Mouse (Mus musculus) embryonic facial prominence, embryonic 14.5 days (tissue): ENCODE data around the gene Aaas. TPM values are rescaled to one million over a fixed set of nuclear protein-coding genes. Genes with fewer than 3 reads are reported as not detected.

ENCODE experiments used
- ATAC-seq: fragments of 200-750 bp; cut with Nextera tagmentation; 2 replicates; pipeline ENCODE4 v1.8.0; 2017; ENCODE audit warnings: low read depth, moderate number of reproducible peaks, moderate TSS enrichment
- DNase-seq: peaks from one replicate; pipeline ENCODE4 v3.0.0-alpha.2; 2015; ENCODE audit warnings: low spot score
- H3K27ac ChIP-seq: fragments of 300-500 bp; sonication (generic); replicated peaks from 2 replicates; pipeline ENCODE4 v1.5.1; 2014; ENCODE audit warnings: low read depth, mild to moderate bottlenecking, low read length, moderate library complexity
- H3K27me3 ChIP-seq: fragments of 300-500 bp; sonication (generic); replicated peaks from 2 replicates; pipeline ENCODE4 v1.6.1; 2014; ENCODE audit warnings: low read length; ENCODE audit not compliant: control insufficient read depth, insufficient read depth
- H3K36me3 ChIP-seq: fragments of 300-500 bp; sonication (generic); 2 replicates; pipeline ENCODE4 v1.6.1; 2014; ENCODE audit warnings: low read length, mixed read lengths; ENCODE audit not compliant: control insufficient read depth, insufficient read depth
- H3K4me1 ChIP-seq: fragments of 300-500 bp; sonication (generic); 2 replicates; pipeline ENCODE4 v1.6.1; 2014; ENCODE audit warnings: antibody characterized with exemption, low read length; ENCODE audit not compliant: control insufficient read depth, insufficient read depth
- H3K4me2 ChIP-seq: fragments of 300-500 bp; sonication (generic); 2 replicates; pipeline ENCODE4 v1.6.1; 2014; ENCODE audit warnings: low read depth, mild to moderate bottlenecking, low read length, moderate library complexity, mixed read lengths
- H3K4me3 ChIP-seq: fragments of 300-500 bp; sonication (generic); 2 replicates; pipeline ENCODE4 v1.5.1; 2014; ENCODE audit warnings: low read depth, mild to moderate bottlenecking, low read length
- H3K9ac ChIP-seq: fragments of 300-500 bp; sonication (generic); 2 replicates; pipeline ENCODE4 v1.6.1; 2014; ENCODE audit warnings: low read depth, mild to moderate bottlenecking, low read length, moderate library complexity, mixed read lengths
- H3K9me3 ChIP-seq: fragments of 300-500 bp; sonication (generic); 2 replicates; pipeline ENCODE4 v1.6.1; 2016; ENCODE audit warnings: low read length; ENCODE audit not compliant: control insufficient read depth
- WGBS: fragments of 180-500 bp; shearing (Covaris S2); extraction: QIAGEN DNeasy Blood & Tissue Kit; methylation state at CpG from one replicate; pipeline ENCODE4 v1.1.7; 2014; 5-methylcytosine and 5-hydroxymethylcytosine counted together
- polyA plus RNA-seq: library from polyadenylated mRNA; unstranded; fragments of >200 nt; fragmentation: Nextera tagmentation; extraction: Ambion mirVana; gene quantifications from 2 replicates; pipeline ENCODE4 v1.2.1, GENCODE M21; 2014

Gene Aaas
- polyA plus RNA-seq, 1 experiment from 2014 or later: 52.5 TPM

GRCm38 (mm10) chr15:102310074-102310845 is 40.3 kb downstream of the Aaas start:
- DNase-seq (no peak), ATAC-seq (no peak)
- 74% methylated on average over 10 of the region's 10 CpGs for WGBS
- no peak overlapping the region for H3K9ac ChIP-seq
- H3K36me3 ChIP-seq: peaks cover 74% of the 10 kb centered on the region
- H3K4me2 ChIP-seq: no peak overlapping the region
- H3K4me1 ChIP-seq: no peaks in the 10 kb centered on the region
- H3K27me3 ChIP-seq: no peaks in the 10 kb centered on the region
- no peaks in the 10 kb centered on the region for H3K9me3 ChIP-seq
- H3K4me3 ChIP-seq: no peak overlapping the region
- H3K27ac ChIP-seq: no peak overlapping the region

- H3K4me2 ChIP-seq: no peak overlapping the region
- no peak overlapping the region for H3K27ac ChIP-seq
- H3K9me3 ChIP-seq: no peaks in the 10 kb centered on the region
- no peak overlapping the region for H3K4me3 ChIP-seq
- DNase-seq (no peak), ATAC-seq (no peak)
- no peaks in the 10 kb centered on the region for H3K27me3 ChIP-seq
- peaks cover 76% of the 10 kb centered on the region for H3K36me3 ChIP-seq
- 78% methylated on average over 9 of the region's 9 CpGs for WGBS
- H3K9ac ChIP-seq: no peak overlapping the region
- H3K4me1 ChIP-seq: no peaks in the 10 kb centered on the region
Measured at GRCm38 (mm10) chr15:102308717-102309116, 41.9 kb downstream of the Aaas start.

- Histone ChIP-seq H3K4me1 (no peaks in the 10 kb centered on the region), H3K9ac (no peak overlapping the region), H3K9me3 (no peaks in the 10 kb centered on the region), H3K4me2 (no peak overlapping the region), H3K27me3 (no peaks in the 10 kb centered on the region), H3K27ac (no peak overlapping the region), H3K4me3 (no peak overlapping the region), H3K36me3 (peaks cover 84% of the 10 kb centered on the region)
- ATAC-seq: no peak
- 88% methylated on average over 6 of the region's 6 CpGs for WGBS
- DNase-seq: no peak
Measured at GRCm38 (mm10) chr15:102302542-102302941, 48.0 kb downstream of the Aaas start.

- H3K27me3 ChIP-seq: no peaks in the 10 kb centered on the region
- 4% methylated on average over 22 of the region's 24 CpGs for WGBS
- H3K36me3 ChIP-seq: peaks cover 35% of the 10 kb centered on the region
- DNase-seq (no peak), ATAC-seq (no peak)
- H3K9ac ChIP-seq: peak overlapping the region; percentile 64
- 0 out of 2 replicates have a peak overlapping the region, but pooled peaks have one; percentile 21 for H3K27ac ChIP-seq
- H3K9me3 ChIP-seq: no peaks in the 10 kb centered on the region
- H3K4me2 ChIP-seq: peak overlapping the region; percentile 94
- peak overlapping the region; percentile 77 for H3K4me3 ChIP-seq
- H3K4me1 ChIP-seq: peaks cover 9% of the 10 kb centered on the region
Measured at GRCm38 (mm10) chr15:102296368-102297006, 54.1 kb downstream of the Aaas start.

GRCm38 (mm10) chr15:102295633-102296367 is 54.8 kb downstream of the Aaas start, which contains the start of gene Espl1:
Gene Espl1, plus strand, starts transcription at chr15:102296266.
- H3K27ac ChIP-seq: peak within 1 kb of the TSS; percentile 21; the same call in 1 of the 2 replicates
- peaks cover 9% of the 10 kb centered on the region for H3K4me1 ChIP-seq
- peak within 1 kb of the TSS; percentile 94 for H3K4me2 ChIP-seq
- peaks cover 28% of the 10 kb centered on the region for H3K36me3 ChIP-seq
- no peaks in the 10 kb centered on the region for H3K9me3 ChIP-seq
- ATAC-seq: peak; percentile 99
- peak within 1 kb of the TSS; percentile 64 for H3K9ac ChIP-seq
- peak; percentile 97 for DNase-seq
- WGBS: 6% methylated on average over 25 of the region's 25 CpGs
- H3K4me3 ChIP-seq: peak within 1 kb of the TSS; percentile 77
- no peaks in the 10 kb centered on the region for H3K27me3 ChIP-seq

Other genes starting within 250 kb of the Aaas start
- gene Spryd3, start 214.5 kb downstream of the Aaas start, polyA plus RNA-seq: 19.2 TPM in 2 replicates
- 15.0 and 20.1 TPM in 2 replicates for gene Igfbp6, start 206.4 kb downstream of the Aaas start, polyA plus RNA-seq
- gene Soat2, start 200.2 kb downstream of the Aaas start, polyA plus RNA-seq: 0.17 and 0.63 TPM in 2 replicates
- gene Zfp740, start 147.5 kb downstream of the Aaas start, polyA plus RNA-seq: 48.6 and 49.8 TPM in 2 replicates
- gene Csad, start 146.0 kb downstream of the Aaas start, polyA plus RNA-seq: 63.6 and 66.8 TPM in 2 replicates
- gene Itgb7, start 118.8 kb downstream of the Aaas start, polyA plus RNA-seq: 2.1 and 4.1 TPM in 2 replicates
- 73.8 and 75.3 TPM in 2 replicates for gene Rarg, start 93.3 kb downstream of the Aaas start, polyA plus RNA-seq
- gene Gm9918, start 80.2 kb downstream of the Aaas start, polyA plus RNA-seq: 0.71 and 1.1 TPM in 2 replicates
- 64.6 and 67.2 TPM in 2 replicates for gene Mfsd5, start 71.3 kb downstream of the Aaas start, polyA plus RNA-seq
- gene Espl1, start 54.5 kb downstream of the Aaas start, polyA plus RNA-seq: 22.4 and 24.0 TPM in 2 replicates
- 466 and 478 TPM in 2 replicates for gene Pfdn5, start 24.7 kb downstream of the Aaas start, polyA plus RNA-seq
- 79.0 and 83.2 TPM in 2 replicates for gene Myg1, start 19.1 kb downstream of the Aaas start, polyA plus RNA-seq
- gene Sp7, start 16.4 kb upstream of the Aaas start, polyA plus RNA-seq: 31.2 and 45.0 TPM in 2 replicates
- 15.5 and 16.5 TPM in 2 replicates for gene Sp1, start 55.4 kb upstream of the Aaas start, polyA plus RNA-seq
- 0.26 and 0.96 TPM in 2 replicates for gene Amhr2, start 94.6 kb upstream of the Aaas start, polyA plus RNA-seq
- gene Prr13, start 108.3 kb upstream of the Aaas start, polyA plus RNA-seq: 95.9 and 97.6 TPM in 2 replicates
- gene Pcbp2, start 119.8 kb upstream of the Aaas start, polyA plus RNA-seq: 276 and 279 TPM in 2 replicates
- gene Gm10337, start 153.0 kb upstream of the Aaas start, polyA plus RNA-seq: 3.2 and 5.2 TPM in 2 replicates
- gene Map3k12, start 166.3 kb upstream of the Aaas start, polyA plus RNA-seq: 13.0 and 15.8 TPM in 2 replicates
- 68.5 and 79.0 TPM in 2 replicates for gene Tarbp2, start 167.4 kb upstream of the Aaas start, polyA plus RNA-seq
- 2.0 and 2.2 TPM in 2 replicates for gene Npff, start 174.2 kb upstream of the Aaas start, polyA plus RNA-seq